Mouse (Mus musculus): ENCODE measurements around the gene Ttc16. TPM values are rescaled to one million over a fixed set of nuclear protein-coding genes. Genes with fewer than 3 reads are reported as not detected.

Ttc16 gene
- total RNA-seq (2014; fragmentation: Nextera tagmentation) = not detected in 2 replicates
- total RNA-seq (2017) = 1.6 TPM in 1 of 2 replicates, not detected in the other

- peak; percentile 94 for ATAC-seq (replicated peaks; ENCODE audit: low FRiP score, low TSS enrichment, poor library complexity, severe bottlenecking)
Measured at GRCm38 (mm10) chr2:32775359-32776074, at the start of gene Ttc16, which contains the start of gene Ptrh1. Gene Ttc16 (minus strand): TSS chr2:32775633. Gene Ptrh1 (plus strand): TSS chr2:32775786.

- ATAC-seq (replicated peaks; ENCODE audit: low FRiP score, low TSS enrichment, poor library complexity, severe bottlenecking) = no peak
Measured at GRCm38 (mm10) chr2:32824778-32825177, 49.3 kb upstream of the Ttc16 start.

- ATAC-seq (replicated peaks; ENCODE audit: low FRiP score, low TSS enrichment, poor library complexity, severe bottlenecking) = no peak
Measured at GRCm38 (mm10) chr2:32824181-32824580, 48.7 kb upstream of the Ttc16 start.

DNA sequence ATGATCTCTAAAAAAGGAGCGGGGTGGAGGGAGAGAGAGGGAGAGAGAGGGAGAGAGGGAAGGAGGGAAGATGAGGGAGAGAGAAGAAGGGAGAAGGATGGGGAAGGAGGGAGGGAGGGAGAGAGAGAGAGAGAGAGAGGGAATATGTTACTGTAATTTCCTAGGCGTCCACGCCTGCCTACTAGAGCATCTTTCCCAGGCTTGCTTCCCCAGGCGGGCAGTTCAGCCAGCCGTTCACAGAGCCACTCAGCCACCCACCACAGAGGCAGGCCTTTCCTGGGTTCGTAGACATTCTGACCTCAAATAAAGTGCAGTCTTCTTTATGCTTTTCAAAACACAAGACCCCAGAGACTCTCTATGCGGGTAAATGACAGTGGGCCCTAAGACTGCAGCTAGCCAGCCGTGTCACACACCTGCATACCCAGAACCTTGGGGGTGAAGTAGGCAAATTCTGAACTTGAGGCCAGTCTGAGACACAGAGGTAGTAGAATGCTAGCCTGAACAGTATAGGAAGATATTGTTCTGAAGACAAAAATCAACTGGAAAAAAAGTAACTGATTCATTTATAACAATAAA, 48.2 kb upstream of the Ttc16 start:
- no peak for ATAC-seq (replicated peaks; ENCODE audit: low FRiP score, low TSS enrichment, poor library complexity, severe bottlenecking)

GRCm38 (mm10) chr2:32823153-32823552, 47.7 kb upstream of the Ttc16 start:
- ATAC-seq (replicated peaks; ENCODE audit: low FRiP score, low TSS enrichment, poor library complexity, severe bottlenecking) = no peak

- no peak for ATAC-seq (replicated peaks; ENCODE audit: low FRiP score, low TSS enrichment, poor library complexity, severe bottlenecking)
Measured at GRCm38 (mm10) chr2:32822643-32823042, 47.2 kb upstream of the Ttc16 start.

- ATAC-seq (replicated peaks; ENCODE audit: low FRiP score, low TSS enrichment, poor library complexity, severe bottlenecking) = peak; percentile 88
Measured at GRCm38 (mm10) chr2:32821041-32821802, 45.8 kb upstream of the Ttc16 start.

DNA sequence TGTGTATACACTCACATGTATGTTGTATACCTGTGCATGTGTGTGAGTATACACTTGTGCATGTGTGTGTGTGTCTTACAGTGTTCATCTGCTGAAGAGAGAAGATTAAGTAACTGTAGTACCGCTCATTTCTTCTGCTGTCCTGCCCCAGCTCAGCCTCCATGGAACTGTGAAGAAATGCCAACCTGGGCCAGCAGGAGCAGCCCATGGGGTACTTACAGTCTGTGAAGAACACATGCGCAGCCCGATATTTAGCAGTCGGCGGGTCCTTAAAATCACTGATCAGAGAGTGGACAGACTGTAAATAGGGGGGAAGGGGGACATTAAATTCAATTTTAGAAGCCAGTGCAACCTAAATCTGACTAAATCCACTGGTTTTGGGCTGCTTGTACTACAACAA, 42.8 kb upstream of the Ttc16 start:
- no peak for ATAC-seq (replicated peaks; ENCODE audit: low FRiP score, low TSS enrichment, poor library complexity, severe bottlenecking)

DNA sequence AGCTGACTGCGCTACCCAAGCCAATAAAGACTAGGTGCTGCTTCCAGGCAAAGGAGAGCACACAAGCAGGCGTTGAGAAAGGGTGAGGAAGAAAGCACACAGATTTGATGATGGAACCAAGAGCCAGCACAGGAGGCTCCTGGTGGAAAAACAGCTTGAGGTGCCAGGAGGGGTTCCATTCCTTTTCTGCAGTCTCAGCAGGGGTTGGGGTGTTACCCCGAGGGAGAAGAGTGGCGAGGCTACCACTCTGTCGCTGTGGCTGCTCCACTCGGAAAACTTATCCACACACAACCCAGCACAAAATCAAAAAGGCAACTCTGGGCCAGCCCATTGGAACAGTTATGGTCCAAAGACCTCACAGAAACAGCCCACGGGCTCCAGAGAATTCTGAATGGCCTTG, 42.2 kb upstream of the Ttc16 start:
- no peak for ATAC-seq (replicated peaks; ENCODE audit: low FRiP score, low TSS enrichment, poor library complexity, severe bottlenecking)

- ATAC-seq (replicated peaks; ENCODE audit: low FRiP score, low TSS enrichment, poor library complexity, severe bottlenecking) = no peak
Measured at GRCm38 (mm10) chr2:32816946-32817581, 41.6 kb upstream of the Ttc16 start.

DNA sequence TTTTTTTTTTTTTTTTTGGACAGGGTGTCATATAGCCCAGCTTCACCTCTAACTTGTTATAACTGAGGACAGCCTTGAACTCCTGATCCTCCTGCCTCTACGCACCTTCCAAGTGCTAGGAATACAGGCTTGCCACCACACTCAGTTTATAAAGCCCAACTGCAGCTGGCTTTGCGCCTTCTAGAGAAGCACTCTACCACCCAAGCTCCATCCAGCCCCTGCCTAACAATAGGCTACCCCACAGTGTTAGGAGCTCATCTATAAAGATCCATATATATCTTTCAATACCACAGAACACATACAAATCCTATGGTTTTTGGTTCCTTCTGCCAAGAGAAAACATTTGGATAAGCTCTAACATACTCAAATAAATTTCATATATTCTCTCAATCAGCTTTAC, 41.1 kb upstream of the Ttc16 start:
- ATAC-seq (replicated peaks; ENCODE audit: low FRiP score, low TSS enrichment, poor library complexity, severe bottlenecking) = no peak

GRCm38 (mm10) chr2:32811959-32812358, 36.5 kb upstream of the Ttc16 start:
- 0 out of 2 replicates have a peak, but pooled peaks have one; percentile 8 for ATAC-seq (replicated peaks; ENCODE audit: low FRiP score, low TSS enrichment, poor library complexity, severe bottlenecking)

DNA sequence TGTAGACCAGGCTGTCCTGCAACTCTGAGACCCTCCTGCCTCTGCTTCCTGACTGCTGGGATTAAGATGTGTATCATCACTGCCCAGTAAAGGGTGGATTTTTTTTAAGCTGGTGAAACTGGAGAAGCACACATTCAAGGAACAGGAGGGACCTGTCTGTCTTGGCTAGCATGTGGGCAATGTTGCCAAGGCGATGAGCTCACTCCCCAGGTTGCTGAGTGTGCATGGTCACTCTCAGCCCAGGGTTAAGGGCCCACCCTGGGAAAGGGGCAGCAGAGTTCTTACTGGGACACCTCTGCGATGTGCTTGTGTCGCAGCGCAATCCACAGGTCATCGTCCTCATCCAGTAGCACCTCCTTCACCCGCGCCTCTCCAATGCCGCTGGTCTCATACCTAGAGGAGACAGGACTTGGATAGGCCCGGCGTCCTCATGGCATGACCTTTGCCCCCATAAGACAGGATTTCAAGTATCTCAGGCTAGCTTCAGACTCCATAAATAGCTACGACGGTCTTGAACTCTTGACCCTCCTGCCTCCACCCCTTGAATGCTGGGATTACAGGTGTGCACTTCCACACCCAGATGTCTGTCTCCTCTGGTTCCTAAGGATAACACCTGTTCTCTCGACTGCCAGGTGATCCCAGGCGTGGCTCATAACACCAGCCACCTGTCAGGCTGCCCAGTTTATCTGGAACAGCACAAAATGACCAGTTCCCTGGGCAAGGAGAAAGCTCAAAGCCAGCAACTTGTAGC, 33.6 kb upstream of the Ttc16 start:
- 0 out of 2 replicates have a peak, but pooled peaks have one; percentile 17 for ATAC-seq (replicated peaks; ENCODE audit: low FRiP score, low TSS enrichment, poor library complexity, severe bottlenecking)

DNA sequence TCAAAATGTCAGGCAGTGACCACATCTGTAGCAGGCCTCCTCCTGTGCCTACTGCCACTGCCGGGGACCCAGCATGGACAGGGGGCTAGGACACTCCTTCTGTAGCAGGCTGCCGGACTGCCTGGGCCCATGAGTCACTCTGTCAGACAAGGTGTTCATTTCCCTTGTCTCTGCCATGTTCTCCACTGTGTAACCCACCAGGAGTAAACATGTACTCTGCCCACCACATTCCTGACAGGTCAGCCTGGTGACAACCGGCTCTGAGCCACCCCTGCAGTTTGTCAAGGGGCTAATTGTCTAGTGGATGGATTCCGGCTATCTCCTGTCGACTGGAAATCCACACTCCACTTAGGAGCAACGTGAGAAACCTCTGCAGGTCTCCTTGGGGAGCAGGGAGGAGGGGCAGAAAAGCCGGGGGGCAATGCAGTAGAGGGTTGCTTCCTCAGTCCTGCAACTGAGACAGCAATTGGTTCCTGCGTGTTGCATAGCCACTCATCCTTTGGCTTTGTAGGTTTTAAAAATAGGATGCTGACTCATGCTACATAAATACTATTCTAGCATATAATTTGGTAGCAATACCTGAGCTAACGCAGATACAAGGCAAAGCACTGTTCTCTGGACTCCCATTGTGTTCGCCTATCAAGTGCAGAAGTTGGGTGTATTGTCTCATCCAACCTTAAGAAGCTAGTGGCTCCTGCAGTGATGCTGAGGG, 23.0 kb upstream of the Ttc16 start:
- ATAC-seq (replicated peaks; ENCODE audit: low FRiP score, low TSS enrichment, poor library complexity, severe bottlenecking) = no peak

GRCm38 (mm10) chr2:32795748-32796418, 20.4 kb upstream of the Ttc16 start:
- ATAC-seq (replicated peaks; ENCODE audit: low FRiP score, low TSS enrichment, poor library complexity, severe bottlenecking) = no peak

GRCm38 (mm10) chr2:32791297-32791696, 15.9 kb upstream of the Ttc16 start:
- ATAC-seq (replicated peaks; ENCODE audit: low FRiP score, low TSS enrichment, poor library complexity, severe bottlenecking) = no peak

- ATAC-seq (replicated peaks; ENCODE audit: low FRiP score, low TSS enrichment, poor library complexity, severe bottlenecking) = no peak
Measured at GRCm38 (mm10) chr2:32788581-32788980, 13.1 kb upstream of the Ttc16 start.

DNA sequence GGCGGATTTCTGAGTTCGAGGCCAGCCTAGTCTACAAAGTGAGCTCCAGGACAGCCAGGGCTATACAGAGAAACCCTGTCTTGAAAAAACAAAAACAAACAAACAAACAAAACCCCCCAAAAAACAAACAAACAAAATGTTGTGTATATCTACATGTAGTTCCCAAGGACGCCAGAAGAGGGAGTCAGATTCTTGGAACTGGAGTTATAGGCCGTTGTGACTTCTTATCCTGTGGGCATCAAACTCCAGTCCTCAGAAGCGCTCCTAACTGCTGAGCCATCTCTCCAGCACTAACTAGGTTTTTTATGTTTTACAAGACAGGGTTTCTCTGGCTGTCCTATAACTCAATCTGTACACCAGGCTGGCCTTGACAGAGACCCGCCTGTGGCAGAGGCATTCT, 11.7 kb upstream of the Ttc16 start:
- ATAC-seq (replicated peaks; ENCODE audit: low FRiP score, low TSS enrichment, poor library complexity, severe bottlenecking) = no peak

Data from megakaryocyte-erythroid progenitor cell, adult 5-6 weeks (primary cell).